Mouse (Mus musculus): ENCODE measurements around the gene Inpp5e. TPM values are rescaled to one million over a fixed set of nuclear protein-coding genes. Genes with fewer than 3 reads are reported as not detected.

The Inpp5e gene
- total RNA-seq, 2 experiments from 2014 or later = 28.1 to 28.2 TPM

DNA sequence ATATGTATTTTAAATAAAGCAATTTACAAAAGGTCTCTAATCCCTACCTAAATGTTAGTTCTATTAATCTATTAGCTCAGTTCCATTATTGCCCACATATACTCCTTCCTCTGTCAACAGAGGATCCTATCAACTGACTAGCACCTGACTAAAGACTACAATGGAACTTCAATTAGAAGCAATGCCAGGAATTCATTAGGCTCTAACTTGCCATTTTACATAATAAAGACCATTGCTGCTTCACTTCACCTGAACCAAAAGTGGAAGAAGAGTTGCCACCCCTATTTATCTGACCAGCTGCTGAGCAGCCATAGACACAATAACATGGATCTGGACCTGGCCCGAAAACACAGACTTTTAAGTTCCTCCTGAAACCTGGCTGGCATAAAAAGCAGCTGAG is 33.8 kb upstream of the Inpp5e start:
- TF ChIP-seq CTCF (IDR thresholded peaks at IDR 0.05) = no peak
- DNase-seq (ENCODE audit: extremely low spot score in 1 of 2, low spot score in 2 of 2) = no peak
- intact Hi-C loops (cut with DNase I) = no loop called here
- H3K27ac ChIP-seq = no peak overlapping the region
- H3K4me3 ChIP-seq = no peak overlapping the region

- no peak overlapping the region for H3K27ac ChIP-seq
- no peak for TF ChIP-seq CTCF (IDR thresholded peaks at IDR 0.05)
- no peak for DNase-seq (ENCODE audit: extremely low spot score in 1 of 2, low spot score in 2 of 2)
- no peak overlapping the region for H3K4me3 ChIP-seq
- intact Hi-C loops (cut with DNase I) = no loop called here
Observed at GRCm38 (mm10) chr2:26441688-26442087, 32.7 kb upstream of the Inpp5e start.

GRCm38 (mm10) chr2:26441261-26441660 is 32.3 kb upstream of the Inpp5e start:
- DNase-seq (ENCODE audit: extremely low spot score in 1 of 2, low spot score in 2 of 2) = no peak
- Histone ChIP-seq H3K27ac (no peak overlapping the region), H3K4me3 (no peak overlapping the region)
- intact Hi-C loops (cut with DNase I) = no loop called here
- no peak for TF ChIP-seq CTCF (IDR thresholded peaks at IDR 0.05)

GRCm38 (mm10) chr2:26439671-26440070 is 30.7 kb upstream of the Inpp5e start:
- no peak overlapping the region for H3K27ac ChIP-seq
- intact Hi-C loops (cut with DNase I) = no loop called here
- H3K4me3 ChIP-seq = no peak overlapping the region
- TF ChIP-seq CTCF (IDR thresholded peaks at IDR 0.05) = no peak
- no peak for DNase-seq (ENCODE audit: extremely low spot score in 1 of 2, low spot score in 2 of 2)

- DNase-seq (ENCODE audit: extremely low spot score in 1 of 2, low spot score in 2 of 2) = no peak
- intact Hi-C loops (cut with DNase I) = no loop called here
- Histone ChIP-seq H3K4me3 (no peak overlapping the region), H3K27ac (no peak overlapping the region; the same call in 1 of the 2 replicates)
- TF ChIP-seq CTCF (IDR thresholded peaks at IDR 0.05) = no peak
Observed at GRCm38 (mm10) chr2:26438373-26438772, 29.4 kb upstream of the Inpp5e start.

DNA sequence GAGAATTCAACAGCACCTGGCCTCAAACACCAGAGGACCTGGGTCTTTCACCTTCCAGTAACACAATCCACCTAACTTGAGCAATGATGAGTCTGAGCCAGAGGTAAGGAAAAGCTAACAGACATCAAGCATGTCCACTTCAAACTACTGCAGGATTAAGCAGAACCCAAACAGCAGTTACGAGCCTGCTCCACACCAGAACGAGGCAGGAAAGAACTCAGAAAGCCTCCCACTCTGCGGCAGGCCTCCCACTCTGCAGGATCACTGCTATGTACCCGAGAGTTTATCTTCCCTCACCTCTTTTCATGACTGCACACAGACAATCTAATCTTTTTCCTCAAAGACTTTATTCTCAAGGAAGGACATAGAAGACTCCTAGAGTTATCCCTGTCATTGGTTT is 28.2 kb upstream of the Inpp5e start:
- Histone ChIP-seq H3K4me3 (no peak overlapping the region), H3K27ac (peak overlapping the region; percentile 77)
- DNase-seq (ENCODE audit: extremely low spot score in 1 of 2, low spot score in 2 of 2) = no peak
- intact Hi-C loops (cut with DNase I) = no loop called here
- TF ChIP-seq CTCF (IDR thresholded peaks at IDR 0.05) = no peak

GRCm38 (mm10) chr2:26434791-26435572 is 26.0 kb upstream of the Inpp5e start:
- Histone ChIP-seq H3K4me3 (no peak overlapping the region), H3K27ac (no peak overlapping the region)
- TF ChIP-seq CTCF (IDR thresholded peaks at IDR 0.05) = no peak
- intact Hi-C loops (cut with DNase I) = no loop called here
- DNase-seq (ENCODE audit: extremely low spot score in 1 of 2, low spot score in 2 of 2) = no peak

GRCm38 (mm10) chr2:26429851-26430250 is 20.8 kb upstream of the Inpp5e start:
- intact Hi-C loops (cut with DNase I) = no loop called here
- H3K4me3 ChIP-seq = no peak overlapping the region
- no peak; the same call in 1 of the 2 replicates for TF ChIP-seq CTCF (IDR thresholded peaks at IDR 0.05)
- no peak overlapping the region for H3K27ac ChIP-seq
- DNase-seq (ENCODE audit: extremely low spot score in 1 of 2, low spot score in 2 of 2) = no peak

GRCm38 (mm10) chr2:26424541-26424940 is 15.5 kb upstream of the Inpp5e start:
- TF ChIP-seq CTCF (IDR thresholded peaks at IDR 0.05) = no peak
- H3K4me3 ChIP-seq = no peak overlapping the region
- DNase-seq (ENCODE audit: extremely low spot score in 1 of 2, low spot score in 2 of 2) = no peak
- intact Hi-C loops (cut with DNase I) = no loop called here
- H3K27ac ChIP-seq = no peak overlapping the region

GRCm38 (mm10) chr2:26423086-26423485 is 14.1 kb upstream of the Inpp5e start:
- TF ChIP-seq CTCF (IDR thresholded peaks at IDR 0.05) = no peak
- no peak for DNase-seq (ENCODE audit: extremely low spot score in 1 of 2, low spot score in 2 of 2)
- no peak overlapping the region for H3K4me3 ChIP-seq
- no peak overlapping the region for H3K27ac ChIP-seq
- intact Hi-C loops (cut with DNase I) = no loop called here

GRCm38 (mm10) chr2:26421969-26422368 is 13.0 kb upstream of the Inpp5e start:
- no peak for DNase-seq (ENCODE audit: extremely low spot score in 1 of 2, low spot score in 2 of 2)
- no peak overlapping the region for H3K27ac ChIP-seq
- TF ChIP-seq CTCF (IDR thresholded peaks at IDR 0.05) = no peak
- intact Hi-C loops (cut with DNase I) = no loop called here
- H3K4me3 ChIP-seq = no peak overlapping the region

GRCm38 (mm10) chr2:26418120-26418519 is 9.1 kb upstream of the Inpp5e start:
- Histone ChIP-seq H3K27ac (no peak overlapping the region), H3K4me3 (no peak overlapping the region)
- intact Hi-C loops (cut with DNase I) = no loop called here
- no peak for TF ChIP-seq CTCF (IDR thresholded peaks at IDR 0.05)
- DNase-seq (ENCODE audit: extremely low spot score in 1 of 2, low spot score in 2 of 2) = no peak

DNA sequence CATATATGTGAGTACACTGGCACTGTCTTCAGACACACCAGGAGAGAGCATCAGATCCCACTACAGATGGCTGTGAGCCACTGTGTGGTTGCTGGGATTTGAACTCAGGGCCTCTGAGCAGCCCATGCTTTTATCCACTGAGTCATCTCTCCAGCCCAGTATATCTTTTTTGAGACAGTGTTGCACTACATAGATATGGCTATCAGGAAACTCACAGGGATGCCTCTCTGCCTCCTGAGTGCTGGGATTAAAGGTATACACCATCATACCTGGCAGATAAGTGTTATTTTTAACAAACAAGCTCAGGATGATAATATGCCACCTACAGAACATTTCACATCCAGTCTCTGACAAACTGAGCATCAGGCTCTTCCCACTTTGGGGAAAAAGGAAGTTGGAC is 8.1 kb upstream of the Inpp5e start:
- DNase-seq (ENCODE audit: extremely low spot score in 1 of 2, low spot score in 2 of 2) = no peak
- no peak for TF ChIP-seq CTCF (IDR thresholded peaks at IDR 0.05)
- intact Hi-C loops (cut with DNase I) = no loop called here
- no peak overlapping the region for H3K27ac ChIP-seq
- H3K4me3 ChIP-seq = no peak overlapping the region

Measured in left cerebral cortex, adult 2 months (tissue).